Mouse (Mus musculus): ENCODE data around the gene Pate2.

- TF ChIP-seq POLR2A (IDR thresholded peaks at IDR 0.05; ENCODE audit: control insufficient read depth, low read depth, low read length) (no peak), CTCF (IDR thresholded peaks at IDR 0.05; ENCODE audit: control insufficient read depth, insufficient read depth, insufficient replicate concordance, low read depth, low read length) (no peak)
These were observed 21.6 kb upstream of the Pate2 start for GRCm38 (mm10) chr9:35548455-35548854.
